17 mouse cellular contexts compared by ENCODE assay signal in the genomic region with DNA sequence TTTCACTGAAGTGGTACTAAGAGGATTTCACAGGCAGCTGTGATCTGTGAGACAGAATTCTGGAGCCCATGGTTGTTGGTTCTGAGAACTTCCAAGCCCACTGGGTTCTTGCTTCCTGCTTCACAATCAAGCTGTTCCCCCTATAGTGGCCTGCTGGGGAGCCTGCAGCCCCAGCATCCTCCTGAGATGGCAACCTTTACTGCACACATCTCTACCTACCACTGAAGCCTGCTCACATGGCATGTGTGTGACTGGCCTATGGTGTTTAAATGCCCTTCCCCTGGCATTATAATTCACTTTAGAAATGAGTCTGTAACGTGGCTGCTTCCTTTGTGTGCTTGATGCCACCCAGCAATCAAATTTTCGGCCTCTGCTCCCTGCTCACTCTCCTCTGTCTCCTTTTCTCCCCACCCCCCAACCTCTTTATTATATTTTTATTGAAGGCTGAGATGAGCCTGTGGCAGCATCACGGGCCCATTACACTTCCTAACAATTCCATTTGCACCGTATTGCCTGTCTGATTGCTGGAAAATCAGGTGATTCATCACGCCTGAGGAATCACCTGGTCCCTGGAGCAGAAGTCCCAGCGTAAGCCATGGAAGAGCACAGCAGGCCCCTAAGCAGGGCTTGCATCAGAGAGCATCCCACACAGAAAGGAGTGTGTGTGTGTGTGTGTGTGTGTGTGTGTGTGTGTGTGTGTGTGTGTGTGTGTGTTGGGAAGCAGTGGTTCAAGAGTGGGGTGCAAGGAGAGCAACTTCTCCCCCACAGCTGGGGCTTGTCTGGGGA.
A peak's percentile ranks its signal among the peaks of the same experiment; 100 is the strongest.
DNase-seq lines count a peak whose midpoint lies in the region; ATAC-seq and TF ChIP-seq lines count a peak whose summit lies in the region.
"Had no signal": no experiment of that assay in that cellular context is flagged by ENCODE, and none has a peak within 500 bp of the region (broad histone marks: within the 10 kb centered on the region; RNA-seq: fewer than 3 reads in every experiment).

No protein-coding gene starts in this region.

- H3K36me3 ChIP-seq in hindbrain, embryonic 13.5 days = no peaks in the 10 kb centered on the region
- no peaks in the 10 kb centered on the region for H3K36me3 ChIP-seq in midbrain, embryonic 12.5 days
- H3K36me3 ChIP-seq in neural tube, embryonic 14.5 days (ENCODE audit: control insufficient read depth, insufficient read depth, low read length) = no peaks in the 10 kb centered on the region

- peak; percentile 59 for ATAC-seq in hindbrain, embryonic 13.5 days (ENCODE audit: low FRiP score)
- no peak for ATAC-seq in midbrain, embryonic 12.5 days (ENCODE audit: low FRiP score, low read depth)
- ATAC-seq in neural tube, embryonic 14.5 days (ENCODE audit: low read depth) = peak; percentile 70; the same call in 1 of the 2 replicates
- ATAC-seq: intestine, postnatal 0 days; liver, postnatal 0 days had no signal

- H3K9me3 ChIP-seq in hindbrain, embryonic 13.5 days = 0 out of 2 replicates have a peak, but pooled peaks cover 5% of the 10 kb centered on the region
- no peaks in the 10 kb centered on the region for H3K9me3 ChIP-seq in midbrain, embryonic 12.5 days
- H3K9me3 ChIP-seq in neural tube, embryonic 14.5 days (ENCODE audit: control insufficient read depth, low read length) = no peaks in the 10 kb centered on the region

- H3K27me3 ChIP-seq in hindbrain, embryonic 13.5 days = 0 out of 2 replicates have a peak, but pooled peaks cover 3% of the 10 kb centered on the region
- H3K27me3 ChIP-seq in midbrain, embryonic 12.5 days = no peaks in the 10 kb centered on the region
- H3K27me3 ChIP-seq in neural tube, embryonic 14.5 days (ENCODE audit: control insufficient read depth, insufficient read depth, low read length) = no peaks in the 10 kb centered on the region

- no peak overlapping the region for H3K4me3 ChIP-seq in layer of hippocampus, adult 2 months
- H3K4me3 ChIP-seq in hindbrain, embryonic 13.5 days = no peak overlapping the region
- H3K4me3 ChIP-seq in midbrain, embryonic 12.5 days = no peak overlapping the region
- no peak overlapping the region for H3K4me3 ChIP-seq in neural tube, embryonic 14.5 days (ENCODE audit: low read depth, low read length)

- H3K27ac ChIP-seq in layer of hippocampus, adult 2 months = peak overlapping the region; percentile 19; the same call in 1 of the 2 replicates
- peak overlapping the region; percentile 79 for H3K27ac ChIP-seq in hindbrain, embryonic 13.5 days
- H3K27ac ChIP-seq in midbrain, embryonic 12.5 days (replicated peaks) = peak overlapping the region; percentile 52
- H3K27ac ChIP-seq in neural tube, embryonic 14.5 days (ENCODE audit: low read depth, low read length) = peak overlapping the region; percentile 67

- TF ChIP-seq CTCF in layer of hippocampus, adult 2 months (conservative IDR thresholded peaks at IDR 0.05) = no peak

- DNase-seq in layer of hippocampus, adult 2 months (ENCODE audit: low spot score in 2 of 2) = no peak
- no peak for DNase-seq in layer of hippocampus, postnatal 25 days (ENCODE audit: extremely low spot score in 1 of 2, low spot score in 1 of 2)
- DNase-seq in right cerebral cortex, postnatal 25 days = no peak
- no peak for DNase-seq in spleen, postnatal 10 days (ENCODE audit: low spot score in 2 of 2)
- DNase-seq in T-cell, adult 2 months (ENCODE audit: low spot score) = no peak
- DNase-seq: cerebellum, postnatal 25 days; heart, postnatal 4 days; kidney, postnatal 10 days; layer of hippocampus, adult 9-11 months; liver; liver, postnatal 0 days; thymus, postnatal 4 days had no signal

- 37% methylated on average over 6 of the region's 6 CpGs for WGBS in hindbrain, embryonic 13.5 days
- WGBS in midbrain, embryonic 12.5 days = 63% methylated on average over 6 of the region's 6 CpGs
- WGBS in neural tube, embryonic 14.5 days = 37% methylated on average over 6 of the region's 6 CpGs

- H3K4me1 ChIP-seq in hindbrain, embryonic 13.5 days (replicated peaks) = peaks cover 31% of the 10 kb centered on the region
- peaks cover 4% of the 10 kb centered on the region for H3K4me1 ChIP-seq in midbrain, embryonic 12.5 days
- peaks cover 15% of the 10 kb centered on the region for H3K4me1 ChIP-seq in neural tube, embryonic 14.5 days (ENCODE audit: control insufficient read depth, insufficient read depth, low read length)

- H3K9ac ChIP-seq in hindbrain, embryonic 13.5 days = no peak overlapping the region
- H3K9ac ChIP-seq in midbrain, embryonic 12.5 days (replicated peaks) = no peak overlapping the region
- no peak overlapping the region for H3K9ac ChIP-seq in neural tube, embryonic 14.5 days (replicated peaks; ENCODE audit: low read depth, low read length)
- H3K9ac ChIP-seq: liver, postnatal 0 days had no signal

- H3K4me2 ChIP-seq in hindbrain, embryonic 13.5 days = no peak overlapping the region
- H3K4me2 ChIP-seq in midbrain, embryonic 12.5 days (replicated peaks) = no peak overlapping the region
- no peak overlapping the region for H3K4me2 ChIP-seq in neural tube, embryonic 14.5 days (ENCODE audit: low read depth, low read length)
- H3K4me2 ChIP-seq: heart, embryonic 11.5 days had no signal

Comparison
In these comparisons a context has a peak if more than half of its experiments do, and no peak if none do; other contexts are left out.
1. H3K27ac ChIP-seq: peak in every context shown above with its lines; median percentile 79 in hindbrain, embryonic 13.5 days; 67 in neural tube, embryonic 14.5 days; 52 in midbrain, embryonic 12.5 days; 19 in layer of hippocampus, adult 2 months.